Mouse (Mus musculus) retina, postnatal 1 day (tissue): ENCODE measurements around the gene Ranbp9.

Source experiments
- DNase-seq: peaks from one replicate; pipeline ENCODE4 v3.0.0-alpha.2; 2012

The Ranbp9 gene

DNA sequence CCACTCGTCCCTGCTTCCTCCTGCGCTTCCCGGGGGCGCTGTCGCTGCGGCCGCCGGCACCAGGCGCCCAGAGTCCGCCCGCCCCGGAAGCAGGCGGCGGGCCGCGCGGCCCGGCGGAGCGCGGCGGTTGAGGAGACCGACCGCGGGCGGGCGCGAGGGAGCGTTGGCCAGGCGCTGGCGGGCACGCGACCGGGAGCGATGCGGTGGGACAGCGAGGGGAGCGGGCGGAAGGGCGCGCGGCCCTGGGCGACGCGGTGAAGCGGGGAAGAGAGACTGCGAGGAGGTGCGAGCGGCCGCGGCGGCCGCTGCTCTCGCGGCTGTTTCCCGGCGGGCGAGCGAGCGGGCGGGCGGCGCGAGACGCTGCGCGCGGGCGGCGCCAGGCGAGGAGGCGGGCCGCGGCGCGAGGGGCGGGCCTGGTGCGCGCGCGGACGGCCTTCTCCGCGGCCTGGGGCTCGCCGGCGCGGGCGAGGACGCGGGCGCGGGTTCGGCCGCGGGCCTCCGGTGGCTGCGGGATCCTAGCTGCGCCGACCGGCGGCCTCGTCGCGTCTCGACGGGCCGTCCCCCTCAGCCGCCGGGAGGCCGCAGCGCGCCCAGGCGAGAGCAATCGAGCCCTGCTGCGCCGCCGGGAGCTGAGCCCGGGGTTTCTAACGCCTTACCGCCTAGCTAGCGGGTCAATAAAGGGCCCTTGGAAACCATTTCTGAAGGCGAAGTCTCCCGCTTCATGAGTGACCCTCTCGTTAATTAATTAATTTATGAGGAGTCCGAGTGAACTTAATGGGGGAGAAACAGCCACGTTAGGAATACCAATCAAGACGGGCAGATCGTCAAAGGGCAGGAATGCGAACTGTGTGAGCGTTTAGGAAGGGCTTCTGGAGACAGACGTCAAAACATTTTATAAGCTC, at the start of gene Ranbp9:
TSS of gene Ranbp9 (minus strand) at position 326 of the 902 bp plus-strand sequence.
- peak; percentile 86 for DNase-seq

DNA sequence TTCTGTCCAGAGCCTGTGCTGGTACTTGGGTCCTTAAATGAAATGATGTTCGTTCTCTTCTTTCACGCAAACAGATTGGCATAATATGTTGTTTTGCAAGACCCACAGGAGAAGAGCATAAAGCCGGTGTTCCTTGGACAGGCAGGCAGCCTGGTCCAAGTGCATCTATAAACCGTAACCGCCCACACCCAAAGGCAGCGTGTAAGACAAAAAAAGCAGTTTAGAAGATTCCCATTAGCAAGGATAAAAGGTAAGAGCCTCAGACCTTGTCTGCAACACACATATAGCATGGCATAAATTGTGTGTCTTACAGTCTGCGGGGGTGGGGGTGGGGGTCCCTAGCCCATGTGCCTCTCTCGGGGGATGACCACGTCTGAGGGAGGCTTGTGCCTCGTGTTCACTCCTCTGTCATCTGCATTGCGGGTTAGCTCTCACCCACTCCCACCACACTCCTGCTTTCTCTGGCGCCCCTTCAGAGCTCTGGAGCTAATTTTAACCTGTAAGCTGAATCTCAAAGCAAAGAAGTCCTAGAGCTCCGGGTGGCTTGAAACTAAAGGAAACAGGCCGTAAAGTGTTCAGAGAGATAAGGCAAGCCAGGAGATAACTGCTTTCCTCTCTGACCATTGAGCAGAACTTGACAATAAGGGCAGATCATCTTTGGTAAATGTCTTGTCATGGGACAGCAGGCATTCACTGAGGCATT, 49.2 kb upstream of the Ranbp9 start:
- DNase-seq, result peak; percentile 36

DNA sequence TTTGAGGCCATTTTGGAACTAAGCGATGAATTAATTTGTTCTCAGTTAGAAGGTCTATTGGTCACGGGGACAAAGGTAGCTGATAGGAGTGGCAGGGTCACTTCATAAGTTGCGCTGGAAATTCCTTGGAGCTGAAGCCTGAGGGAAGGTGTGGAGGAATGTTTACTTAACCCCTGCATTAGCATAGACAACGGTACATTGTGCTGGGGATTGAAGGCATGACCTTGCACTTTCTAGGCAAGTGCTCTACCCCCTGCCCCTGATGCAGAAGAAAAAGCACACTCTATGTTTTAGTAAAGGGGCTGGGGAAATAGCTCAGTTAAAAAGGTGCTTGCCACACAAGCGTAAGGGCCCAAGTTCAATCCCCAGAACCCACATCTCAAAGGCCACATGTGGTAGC, 45.2 kb upstream of the Ranbp9 start:
- DNase-seq, result no peak

DNA sequence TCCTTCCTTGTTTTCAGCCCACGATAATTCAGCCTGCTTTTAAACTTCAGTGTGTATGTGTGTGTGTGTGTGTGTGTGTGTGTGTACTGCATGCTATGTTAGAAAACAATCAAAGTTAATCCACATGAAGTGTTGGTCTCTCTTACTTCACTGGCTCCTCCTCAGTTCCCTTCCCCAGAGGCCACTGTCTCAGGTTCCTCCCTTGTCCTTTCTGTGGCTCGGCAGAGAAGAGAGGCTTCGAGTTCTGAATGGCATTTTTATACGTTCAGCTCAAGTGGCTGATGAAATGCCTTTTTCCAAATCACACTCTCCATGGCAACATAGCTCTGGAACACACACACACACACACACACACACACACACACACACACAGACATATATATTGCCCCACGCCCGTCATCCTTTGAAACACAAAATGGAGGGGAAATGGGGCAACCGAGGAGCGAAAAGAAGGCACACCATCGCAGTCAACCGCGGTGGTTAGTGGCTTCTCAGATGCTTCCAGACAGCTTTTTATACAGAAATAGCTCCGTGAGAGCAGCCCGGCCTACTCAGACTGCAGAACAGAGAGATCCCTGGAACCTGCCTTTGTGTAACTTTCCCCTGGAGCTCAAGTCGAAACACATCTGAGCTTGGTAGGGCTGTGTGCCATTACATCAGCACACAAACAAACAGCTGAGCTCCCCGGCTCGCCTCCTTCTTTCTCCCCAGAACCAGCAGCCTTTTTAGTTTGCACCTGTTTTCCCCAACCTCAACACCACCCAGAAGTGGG, 44.5 kb upstream of the Ranbp9 start:
- DNase-seq, result no peak

DNA sequence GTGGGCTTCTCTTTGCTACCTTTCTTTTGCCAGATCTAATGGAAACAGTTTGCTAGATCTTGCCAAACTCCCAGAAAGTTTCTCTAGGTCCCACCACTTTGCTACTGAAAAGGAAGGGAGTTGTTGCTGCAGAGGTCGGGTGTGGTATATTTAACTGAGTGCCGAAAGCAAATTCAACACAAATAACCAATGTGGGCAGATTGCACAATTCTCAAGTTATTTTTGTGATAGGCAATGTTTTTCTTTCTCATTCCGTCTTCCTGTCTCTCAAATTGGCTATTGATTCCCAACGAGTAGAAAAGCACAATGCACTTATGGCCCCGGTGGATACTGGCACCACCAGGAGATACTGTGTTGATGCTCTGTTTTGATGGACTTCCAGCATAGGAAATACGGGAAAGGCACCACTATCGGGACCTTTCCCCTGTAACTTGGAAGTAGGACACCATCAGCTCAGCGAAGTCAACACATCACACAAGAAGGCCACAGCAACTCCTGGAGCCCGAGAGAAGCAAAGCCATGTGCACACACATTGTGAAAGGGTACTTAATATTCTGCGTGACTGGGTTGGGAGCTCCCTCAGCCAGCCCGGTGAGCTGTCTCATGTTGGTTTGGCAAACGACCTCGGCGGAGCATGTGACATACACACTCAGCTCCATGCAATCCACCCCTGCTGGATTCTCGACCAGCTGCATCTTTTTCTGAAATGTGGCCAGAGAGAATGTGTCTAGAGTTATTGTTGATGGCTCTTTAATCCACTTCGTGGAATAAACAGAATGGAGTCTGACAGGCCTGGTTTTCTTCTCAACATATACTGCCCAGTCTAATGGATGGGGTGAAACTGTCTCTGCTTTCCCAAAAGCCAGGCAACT, 43.6 kb upstream of the Ranbp9 start:
- peak; percentile 39 for DNase-seq

DNA sequence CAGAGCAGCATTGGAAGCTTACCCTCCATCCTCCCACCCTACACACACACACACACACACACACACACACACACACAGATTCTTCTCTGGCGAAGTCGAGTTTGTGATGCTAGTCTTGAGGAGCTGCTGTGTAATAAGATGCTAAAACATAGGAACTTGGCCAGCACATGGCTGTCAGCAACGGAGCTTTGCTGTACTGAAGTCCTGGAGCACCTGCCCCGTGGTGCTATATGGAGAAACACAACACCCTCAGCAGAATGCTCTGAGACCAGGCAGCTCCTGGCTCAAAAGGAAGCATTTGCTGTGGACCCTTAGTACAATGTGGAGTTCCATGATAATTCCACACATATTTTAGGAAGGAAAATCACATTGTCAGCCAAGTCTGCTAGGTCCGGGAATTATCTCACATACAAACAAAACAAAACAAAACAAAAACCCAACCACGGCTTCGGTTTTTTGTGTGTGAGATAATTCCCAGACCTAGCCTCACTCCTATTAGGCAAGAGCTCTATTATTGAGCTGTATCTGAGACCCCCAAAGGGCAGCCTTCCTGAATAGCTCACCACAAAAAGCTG, 42.9 kb upstream of the Ranbp9 start:
- no peak for DNase-seq

DNA sequence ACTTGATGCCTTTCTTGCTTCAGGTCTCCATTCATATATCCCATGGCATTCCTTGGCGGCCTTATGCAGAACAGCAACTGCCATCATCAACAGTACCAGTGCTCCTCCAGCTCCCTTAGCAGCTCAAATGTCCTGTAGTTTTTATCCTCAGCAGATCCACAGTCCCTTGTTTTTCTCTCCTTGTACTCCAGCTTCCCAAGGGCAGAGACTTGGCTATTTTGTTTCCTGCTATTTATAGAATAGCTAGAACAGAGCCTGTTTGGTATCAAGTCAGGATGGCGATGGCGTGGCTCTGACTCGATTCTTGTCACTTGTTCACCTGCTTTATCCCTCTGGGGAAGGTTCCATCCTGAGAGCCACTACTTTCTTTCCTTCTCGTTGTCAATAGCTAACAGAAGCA, 40.9 kb upstream of the Ranbp9 start:
- no peak for DNase-seq

DNA sequence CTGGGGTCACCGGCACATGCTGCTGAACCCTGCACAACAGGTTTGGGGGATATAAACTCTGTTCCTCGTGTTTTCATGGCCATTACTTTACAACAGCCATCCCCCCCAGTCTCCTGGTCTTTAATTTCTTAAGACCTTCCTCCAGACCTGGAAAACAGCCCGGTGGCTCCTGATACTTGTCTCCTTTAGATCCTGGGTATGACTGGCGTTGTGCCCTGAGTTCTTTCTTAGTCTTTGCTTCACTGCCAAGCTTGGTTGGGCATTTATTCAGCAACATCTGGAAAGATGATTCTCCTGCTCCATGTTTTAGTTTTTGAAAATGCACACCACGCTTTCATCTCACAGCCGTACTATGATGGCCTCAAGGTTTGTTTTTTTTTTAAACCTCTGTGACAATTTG, 38.2 kb upstream of the Ranbp9 start:
- no peak for DNase-seq

DNA sequence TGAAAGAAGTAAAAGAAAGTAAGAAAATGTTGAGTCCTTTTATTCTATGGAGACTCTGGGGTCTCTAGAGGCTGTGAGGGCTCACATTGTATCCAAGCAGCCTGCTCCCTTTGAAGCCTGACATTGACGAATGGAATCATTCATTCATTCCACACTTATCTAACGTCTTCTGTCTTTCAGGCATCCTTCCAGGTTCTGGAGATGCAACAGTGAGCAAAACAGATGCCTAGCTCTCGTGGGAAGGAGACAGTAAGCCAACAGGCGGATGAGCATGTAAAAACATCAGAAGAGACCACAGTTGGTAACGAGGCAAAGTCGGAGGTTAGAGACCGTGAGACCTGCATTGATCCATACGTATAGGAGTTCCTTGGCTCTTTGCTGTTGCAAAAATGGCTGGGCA, 36.3 kb upstream of the Ranbp9 start:
- no peak for DNase-seq

DNA sequence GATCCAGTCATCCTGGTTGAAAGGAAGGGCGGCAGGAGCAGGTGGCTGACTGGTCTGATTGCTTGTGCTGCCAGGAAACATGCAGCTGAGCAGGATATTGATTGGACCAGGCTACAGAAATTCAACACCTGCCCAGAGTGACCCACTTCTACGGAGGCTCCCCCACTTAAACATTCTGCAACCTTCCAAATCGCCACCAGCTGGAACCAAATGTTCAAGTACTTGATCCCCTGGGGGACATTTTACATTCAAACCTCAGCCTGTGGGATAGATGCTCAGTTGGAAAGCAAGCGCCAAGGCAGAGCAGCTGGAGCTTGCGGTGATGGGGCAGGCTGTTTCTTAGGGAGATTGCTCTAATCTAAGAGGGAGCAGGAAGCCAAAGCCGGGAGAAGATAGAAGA, 35.8 kb upstream of the Ranbp9 start:
- peak; percentile 39 for DNase-seq

DNA sequence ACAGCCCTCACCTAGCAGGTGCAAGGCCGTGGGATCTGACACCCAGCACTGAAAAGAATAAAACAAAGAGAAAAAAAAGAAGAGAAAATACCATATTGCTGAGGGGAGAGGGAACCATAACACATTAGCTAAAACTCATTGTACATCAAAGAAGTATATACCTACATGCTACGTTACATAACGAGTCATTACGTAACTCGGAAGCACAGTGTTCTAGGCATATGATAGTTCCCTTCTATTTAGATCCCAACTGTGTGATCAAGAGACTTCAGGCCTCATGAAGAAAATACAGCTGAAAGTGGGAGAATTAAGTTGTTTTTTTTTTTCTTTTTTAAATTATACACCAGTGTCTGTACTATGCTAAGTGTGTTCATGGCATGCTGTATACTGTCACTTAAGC, 35.0 kb upstream of the Ranbp9 start:
- no peak for DNase-seq

DNA sequence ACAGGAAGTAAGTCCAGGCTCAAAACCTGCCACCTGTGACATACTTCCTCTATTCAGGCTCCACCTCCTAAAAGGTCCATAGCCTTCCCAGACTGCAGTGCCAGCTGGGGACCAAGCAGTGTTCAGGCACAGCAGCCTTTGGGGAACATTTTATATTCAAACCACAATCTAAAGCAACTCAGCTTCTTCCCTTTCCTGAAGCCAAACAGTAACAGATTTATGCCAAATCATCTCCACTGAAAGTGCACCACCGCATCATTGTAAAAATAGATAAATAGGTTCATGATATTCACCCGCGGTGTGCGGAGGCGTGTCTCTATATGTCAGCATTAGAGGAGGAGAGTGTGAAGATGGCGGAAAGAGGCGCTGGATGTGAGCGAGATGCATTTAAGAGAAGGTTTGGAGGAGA, 33.9 kb upstream of the Ranbp9 start:
- DNase-seq, result no peak

DNA sequence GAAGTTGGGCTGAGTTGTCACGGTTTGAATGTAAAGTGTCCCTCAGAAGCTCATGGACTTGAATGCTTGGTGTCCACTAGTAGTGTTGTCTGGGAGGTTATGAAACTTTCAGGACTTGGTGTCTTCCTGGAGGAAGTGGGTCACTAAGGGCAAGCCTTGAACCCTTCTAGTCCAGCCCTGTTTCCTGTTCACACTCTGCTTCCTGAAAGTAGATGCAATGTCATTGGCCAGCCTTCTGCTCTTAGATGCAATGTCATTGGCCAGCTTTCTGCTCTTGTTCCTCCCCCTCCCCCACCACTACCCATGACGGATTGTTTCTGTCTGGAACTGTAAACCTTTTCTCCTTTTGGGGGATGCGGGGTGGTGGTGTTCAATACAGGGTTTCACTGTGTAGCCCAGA, 31.7 kb upstream of the Ranbp9 start:
- DNase-seq, result no peak

DNA sequence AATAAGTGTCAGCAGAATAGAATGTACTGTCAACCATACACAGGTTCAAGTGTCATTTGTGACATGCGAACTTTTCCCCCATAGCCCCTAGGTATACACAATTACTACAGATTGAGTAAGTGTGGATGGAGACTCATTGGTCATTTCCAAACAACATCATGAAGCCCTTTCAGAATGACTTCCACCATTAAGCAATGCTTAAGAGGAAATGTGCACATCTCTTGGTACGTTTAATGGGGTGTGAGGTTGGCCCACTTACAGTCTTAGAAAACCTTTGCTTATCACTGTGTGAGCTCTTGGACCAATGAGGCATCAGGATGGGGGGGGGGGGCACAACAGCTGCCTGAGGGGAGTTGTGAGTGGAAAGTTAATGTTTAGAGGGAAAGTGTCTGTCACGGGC, 24.7 kb upstream of the Ranbp9 start:
- no peak for DNase-seq

DNA sequence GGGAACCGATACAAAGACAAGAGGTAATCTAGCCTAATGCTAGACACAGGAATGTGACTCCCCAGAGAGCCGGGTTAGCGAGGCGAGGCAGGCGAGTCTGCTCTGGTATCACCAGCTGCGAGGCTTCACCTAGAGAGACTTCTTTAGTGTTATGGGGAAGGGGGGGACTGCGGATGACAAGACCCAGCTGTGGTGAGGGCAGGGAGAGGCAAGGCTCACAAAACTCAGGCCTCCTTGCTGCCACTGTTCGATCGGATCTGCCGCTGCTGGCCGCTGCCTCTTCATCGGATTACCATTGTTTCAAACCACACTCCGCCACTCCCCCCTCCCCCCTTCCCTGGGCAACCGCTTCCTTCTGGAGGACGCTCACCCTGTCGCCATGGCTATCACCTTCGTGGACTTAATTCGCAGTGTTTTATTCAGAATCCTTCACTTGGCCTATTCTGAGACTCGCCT, 22.3 kb upstream of the Ranbp9 start:
- peak; percentile 79 for DNase-seq

DNA sequence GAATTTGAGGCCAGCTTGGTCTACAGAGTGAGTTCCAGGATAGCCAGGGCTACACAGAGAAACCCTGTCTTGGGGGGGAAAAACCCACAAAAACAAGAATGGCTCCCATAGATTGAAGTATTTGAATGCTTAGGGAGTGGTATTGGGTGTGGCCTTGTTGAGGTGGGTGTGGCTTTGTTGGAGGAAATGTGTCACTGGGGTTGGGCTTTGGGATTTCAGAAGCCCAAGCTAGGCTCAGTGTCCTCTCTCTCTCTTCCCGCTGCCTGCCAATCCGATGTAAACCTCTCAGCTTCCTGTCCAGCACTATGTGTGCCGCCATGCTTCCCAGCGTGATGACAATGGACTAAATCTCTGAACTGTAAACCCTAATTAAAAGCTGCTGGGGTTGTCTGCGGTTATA, 20.5 kb upstream of the Ranbp9 start:
- peak; percentile 59 for DNase-seq

DNA sequence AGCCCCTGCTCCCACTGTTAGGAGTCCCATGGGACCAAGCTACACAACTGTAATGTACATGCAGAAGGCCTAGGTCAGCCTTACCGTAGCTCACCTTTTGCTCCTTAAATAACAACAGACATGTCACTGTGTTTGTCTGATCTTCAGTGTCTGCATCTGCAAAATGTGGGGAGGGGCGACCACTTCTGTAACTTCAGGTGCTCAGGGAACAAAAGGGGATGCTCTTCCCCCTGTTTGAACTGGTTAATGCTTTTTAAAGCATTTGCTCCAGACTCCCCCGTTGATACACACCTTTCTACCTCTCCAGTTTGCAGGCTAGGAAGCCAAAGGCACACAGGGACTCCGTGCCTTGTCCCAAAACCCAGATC, 19.4 kb upstream of the Ranbp9 start:
- DNase-seq, result no peak

DNA sequence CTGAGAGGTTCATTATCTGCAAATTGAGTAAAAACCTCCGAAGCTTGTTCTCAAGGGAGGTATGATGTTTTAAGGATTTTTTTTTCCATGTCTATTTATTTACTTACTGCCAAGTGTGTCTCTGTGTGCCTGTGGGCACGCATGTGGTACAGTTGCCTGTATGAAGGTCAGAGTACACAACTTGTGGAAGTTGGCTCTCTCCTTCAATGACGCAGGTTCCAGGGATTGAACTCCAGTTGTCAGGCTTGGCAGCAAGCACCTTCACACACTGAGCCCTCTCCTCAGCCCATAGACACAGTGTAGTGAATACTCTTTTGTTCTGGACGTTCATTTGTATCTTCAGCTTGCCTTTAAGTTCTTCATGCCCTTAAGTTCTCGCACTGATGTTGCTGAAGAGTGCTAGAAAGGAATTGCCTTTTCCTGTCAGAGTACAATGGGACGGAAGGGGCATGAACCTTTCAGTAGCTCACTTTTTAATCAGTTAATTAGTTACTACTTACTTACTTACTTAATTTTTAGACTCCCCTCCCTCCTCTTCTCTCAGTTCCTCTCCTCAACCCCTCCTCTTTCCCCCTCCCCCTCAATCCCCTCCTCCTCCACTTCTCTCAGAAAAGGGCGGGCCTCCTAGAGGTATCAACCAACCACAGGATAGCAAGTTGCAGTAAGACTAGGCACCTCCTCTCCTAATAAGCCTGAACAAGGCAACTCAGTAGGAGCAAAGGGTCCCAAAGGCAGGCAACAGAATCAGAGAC, 18.8 kb upstream of the Ranbp9 start:
- DNase-seq, result no peak

DNA sequence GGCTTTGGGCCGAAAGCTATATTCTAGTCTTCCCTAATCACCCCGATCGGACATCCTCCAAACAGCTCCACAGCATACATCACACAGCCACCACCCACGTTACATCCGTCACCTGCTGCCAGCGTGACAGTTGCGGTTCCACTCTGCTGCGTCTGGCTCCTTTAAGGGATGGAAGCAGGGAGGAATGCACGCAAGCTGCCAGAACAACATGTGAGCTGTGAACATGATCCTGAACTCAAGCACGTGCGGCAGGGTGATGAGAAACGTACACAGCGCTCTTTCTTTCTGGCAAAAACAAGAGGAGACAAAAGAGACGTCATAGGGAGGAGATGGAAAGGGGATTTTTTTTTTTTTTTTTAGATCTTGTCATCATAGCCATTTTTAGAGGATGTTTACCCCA, 17.8 kb upstream of the Ranbp9 start:
- DNase-seq, result no peak

DNA sequence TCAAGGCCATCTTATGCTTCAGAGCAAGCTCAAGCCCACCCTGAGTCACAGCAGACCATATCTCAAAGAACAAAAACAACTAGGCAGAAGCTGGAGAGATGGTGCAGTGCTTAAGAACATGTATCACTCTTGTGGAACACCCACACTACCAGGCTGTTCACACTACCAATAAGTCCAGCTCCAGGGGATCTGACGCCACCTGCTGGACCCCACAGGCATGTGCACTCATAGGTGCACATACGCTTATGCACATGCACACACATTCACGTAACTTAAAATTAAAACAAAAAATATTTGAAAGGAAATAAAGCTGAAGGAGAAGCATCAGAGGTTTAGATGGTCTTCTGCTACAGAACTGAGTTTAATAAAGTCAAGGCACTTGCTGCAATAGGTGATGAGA, 16.7 kb upstream of the Ranbp9 start:
- DNase-seq, result no peak

DNA sequence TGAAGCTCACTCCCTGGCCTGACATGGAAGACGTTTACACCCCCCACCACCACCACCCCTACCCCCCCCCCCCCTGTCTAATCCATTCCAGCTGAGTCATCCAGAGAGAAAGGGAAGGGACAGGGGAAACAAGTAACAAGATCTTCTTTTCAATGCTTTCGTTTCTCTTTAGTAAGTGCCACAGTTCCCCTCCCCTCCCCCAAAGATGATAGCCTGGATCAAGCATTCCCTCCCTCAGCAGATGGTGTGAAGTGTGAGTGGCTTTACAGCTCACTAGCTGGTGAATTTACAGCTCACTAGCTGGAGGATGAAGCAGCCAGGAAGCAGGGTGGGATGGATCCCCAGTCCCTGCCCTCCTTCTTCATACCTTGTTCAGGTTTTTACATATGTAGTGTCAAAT, 15.6 kb upstream of the Ranbp9 start:
- DNase-seq, result peak; percentile 57
